Mouse (Mus musculus): ENCODE measurements around the gene Marveld3. TPM values are rescaled to one million over a fixed set of nuclear protein-coding genes. Genes with fewer than 3 reads are reported as not detected.
A peak's percentile ranks its signal among the peaks of the same experiment; 100 is the strongest.

Marveld3 gene
- polyA plus RNA-seq (2015; fragmentation: Nextera tagmentation; extraction: Ambion mirVana) = 10.4 and 13.4 TPM in 2 replicates

DNA sequence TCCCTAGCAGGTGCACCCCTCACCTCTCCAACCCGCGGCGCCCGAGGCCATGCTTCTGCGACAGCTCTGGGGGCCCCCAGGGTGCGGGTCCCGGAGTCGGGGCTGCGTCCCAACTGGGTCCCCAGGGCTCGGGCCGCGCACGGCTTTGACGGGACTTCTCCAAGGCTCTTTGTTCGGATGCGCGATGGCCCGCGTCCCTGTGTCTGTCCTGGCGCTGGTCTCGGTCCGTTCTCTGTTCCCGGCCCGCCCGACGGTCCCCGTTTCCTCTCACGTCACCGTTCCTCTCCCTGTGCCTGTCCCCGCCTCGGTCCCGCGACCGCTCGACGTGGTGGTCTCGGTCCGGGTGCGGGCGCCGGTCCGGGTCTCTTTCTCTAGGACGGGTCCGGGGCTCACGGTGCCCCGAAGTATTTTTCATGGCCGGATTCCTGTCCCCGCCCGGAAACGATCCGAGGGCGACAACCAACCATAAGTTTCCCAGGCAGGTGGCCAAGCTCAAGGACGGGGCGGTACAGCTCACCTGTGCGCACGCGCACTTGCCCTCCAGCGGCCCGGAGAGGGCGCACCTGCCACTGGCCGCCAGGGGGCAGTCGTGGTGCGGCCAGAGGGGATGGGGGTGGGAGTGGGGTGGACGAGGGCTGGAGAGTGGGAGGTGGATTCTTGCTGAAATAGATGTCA is at the start of gene Marveld3:
Gene Marveld3, minus strand, starts transcription at position 511 of the 675 bp plus-strand sequence.
- H3K36me3 ChIP-seq (ENCODE audit: insufficient read depth, low read length) = no peaks in the 10 kb centered on the region
- no peaks in the 10 kb centered on the region for H3K9me3 ChIP-seq (ENCODE audit: low read length)
- H3K4me2 ChIP-seq (replicated peaks; ENCODE audit: low read depth, low read length) = peak within 1 kb of the TSS; percentile 61
- 0 out of 2 replicates have a peak, but pooled peaks cover 20% of the 10 kb centered on the region for H3K27me3 ChIP-seq (replicated peaks; ENCODE audit: insufficient read depth, low read length)
- TF ChIP-seq CTCF (IDR thresholded peaks at IDR 0.05) = peak; percentile 95
- TF ChIP-seq EP300 (IDR thresholded peaks at IDR 0.05) = no peak
- ATAC-seq (peak; percentile 81), DNase-seq (ENCODE audit: low spot score) (peak; percentile 85)
- 2% methylated on average over 50 of the region's 64 CpGs for WGBS
- peak within 1 kb of the TSS; percentile 51 for H3K9ac ChIP-seq (replicated peaks; ENCODE audit: low read depth)
- peak within 1 kb of the TSS; percentile 50 for H3K4me3 ChIP-seq (ENCODE audit: low read depth, low read length)
- H3K4me1 ChIP-seq (ENCODE audit: insufficient read depth, low read depth, low read length) = no peaks in the 10 kb centered on the region
- H3K27ac ChIP-seq (ENCODE audit: low read length) = peak within 1 kb of the TSS; percentile 72

DNA sequence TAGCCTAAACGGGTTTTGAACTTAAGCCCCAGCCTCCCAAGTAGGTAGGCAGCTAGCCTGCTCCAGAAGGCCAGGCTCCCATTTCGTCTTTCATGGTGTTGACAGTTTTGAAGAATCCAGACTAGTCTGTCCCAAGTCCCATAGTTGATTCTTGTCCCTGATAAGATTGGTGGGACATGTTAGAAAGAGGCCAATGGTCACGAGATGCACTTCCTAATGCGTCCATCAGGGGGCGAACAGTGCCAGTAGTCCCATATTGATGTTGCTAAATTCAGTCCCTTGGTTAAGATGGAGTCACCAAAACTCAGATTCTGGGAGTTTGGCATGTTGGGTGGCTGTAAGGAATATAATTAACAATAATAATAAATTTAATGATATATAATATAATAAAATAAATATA is 48.9 kb upstream of the Marveld3 start:
- Histone ChIP-seq H3K9me3 (ENCODE audit: low read length) (no peaks in the 10 kb centered on the region), H3K27me3 (replicated peaks; ENCODE audit: insufficient read depth, low read length) (no peaks in the 10 kb centered on the region), H3K4me1 (ENCODE audit: insufficient read depth, low read depth, low read length) (no peaks in the 10 kb centered on the region), H3K4me2 (replicated peaks; ENCODE audit: low read depth, low read length) (no peak overlapping the region), H3K36me3 (ENCODE audit: insufficient read depth, low read length) (no peaks in the 10 kb centered on the region), H3K4me3 (ENCODE audit: low read depth, low read length) (no peak overlapping the region), H3K27ac (ENCODE audit: low read length) (no peak overlapping the region), H3K9ac (replicated peaks; ENCODE audit: low read depth) (no peak overlapping the region)
- peak; percentile 59 for DNase-seq (ENCODE audit: low spot score)
- no peak for TF ChIP-seq EP300 (IDR thresholded peaks at IDR 0.05)
- TF ChIP-seq CTCF (IDR thresholded peaks at IDR 0.05) = peak; percentile 86
- ATAC-seq = no peak
- 31% methylated on average over 5 of the region's 5 CpGs for WGBS

GRCm38 (mm10) chr8:110008995-110009446 is 47.0 kb upstream of the Marveld3 start:
- WGBS = 53% methylated on average over 8 of the region's 8 CpGs
- H3K4me1 ChIP-seq (ENCODE audit: insufficient read depth, low read depth, low read length) = no peaks in the 10 kb centered on the region
- no peak overlapping the region for H3K4me3 ChIP-seq (ENCODE audit: low read depth, low read length)
- H3K9ac ChIP-seq (replicated peaks; ENCODE audit: low read depth) = no peak overlapping the region
- H3K9me3 ChIP-seq (ENCODE audit: low read length) = no peaks in the 10 kb centered on the region
- no peak for ATAC-seq
- H3K27ac ChIP-seq (ENCODE audit: low read length) = no peak overlapping the region
- H3K36me3 ChIP-seq (ENCODE audit: insufficient read depth, low read length) = no peaks in the 10 kb centered on the region
- no peaks in the 10 kb centered on the region for H3K27me3 ChIP-seq (replicated peaks; ENCODE audit: insufficient read depth, low read length)
- H3K4me2 ChIP-seq (replicated peaks; ENCODE audit: low read depth, low read length) = no peak overlapping the region
- TF ChIP-seq EP300 (IDR thresholded peaks at IDR 0.05) (no peak), CTCF (IDR thresholded peaks at IDR 0.05) (no peak)
- no peak for DNase-seq (ENCODE audit: low spot score)

DNA sequence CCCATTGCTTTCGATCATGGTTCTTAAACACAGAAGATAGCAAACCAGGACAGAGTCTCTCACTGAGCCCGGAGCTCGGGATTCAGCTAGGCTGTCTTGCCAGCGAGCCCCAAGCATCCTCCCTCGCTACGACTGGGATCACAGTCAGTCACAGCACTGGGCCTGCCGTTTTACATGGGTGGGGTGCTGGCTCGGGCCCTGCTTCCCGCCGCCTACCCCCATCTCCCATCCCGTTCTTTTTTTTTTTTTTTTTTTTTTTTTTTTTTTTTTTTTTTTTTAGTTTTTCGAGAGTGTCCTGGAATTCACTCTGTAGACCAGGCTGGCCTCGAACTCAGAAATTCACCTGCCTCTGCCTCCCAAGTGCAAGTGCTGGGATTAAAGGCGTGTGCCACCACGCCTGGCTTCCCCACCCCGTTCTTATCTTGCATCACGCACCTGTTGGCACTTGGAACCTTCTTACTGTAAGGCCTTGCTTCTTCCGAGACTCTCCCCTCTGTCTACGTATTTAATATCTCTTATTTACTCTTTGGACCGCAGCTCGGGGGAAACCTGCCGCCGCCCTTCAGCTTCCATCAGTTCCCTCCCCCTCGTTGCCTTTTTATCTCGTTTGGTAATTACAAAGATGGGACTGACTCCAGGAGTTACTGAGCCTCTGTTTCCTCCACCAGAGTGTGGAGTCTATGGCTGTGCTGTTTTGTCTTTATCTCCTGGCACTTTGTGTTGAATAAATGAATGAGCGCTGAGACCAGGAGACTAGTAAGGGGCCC is 46.4 kb upstream of the Marveld3 start:
- ATAC-seq (no peak), DNase-seq (ENCODE audit: low spot score) (no peak)
- no peak overlapping the region for H3K9ac ChIP-seq (replicated peaks; ENCODE audit: low read depth)
- WGBS = 68% methylated on average over 26 of the region's 26 CpGs
- H3K4me1 ChIP-seq (ENCODE audit: insufficient read depth, low read depth, low read length) = no peaks in the 10 kb centered on the region
- H3K27ac ChIP-seq (ENCODE audit: low read length) = no peak overlapping the region
- no peak overlapping the region for H3K4me2 ChIP-seq (replicated peaks; ENCODE audit: low read depth, low read length)
- TF ChIP-seq CTCF (IDR thresholded peaks at IDR 0.05) = no peak
- no peak for TF ChIP-seq EP300 (IDR thresholded peaks at IDR 0.05)
- H3K9me3 ChIP-seq (ENCODE audit: low read length) = no peaks in the 10 kb centered on the region
- no peaks in the 10 kb centered on the region for H3K27me3 ChIP-seq (replicated peaks; ENCODE audit: insufficient read depth, low read length)
- no peaks in the 10 kb centered on the region for H3K36me3 ChIP-seq (ENCODE audit: insufficient read depth, low read length)
- H3K4me3 ChIP-seq (ENCODE audit: low read depth, low read length) = no peak overlapping the region

- Histone ChIP-seq H3K4me3 (ENCODE audit: low read depth, low read length) (no peak overlapping the region), H3K4me2 (replicated peaks; ENCODE audit: low read depth, low read length) (no peak overlapping the region), H3K9me3 (ENCODE audit: low read length) (no peaks in the 10 kb centered on the region), H3K27ac (ENCODE audit: low read length) (no peak overlapping the region), H3K4me1 (ENCODE audit: insufficient read depth, low read depth, low read length) (no peaks in the 10 kb centered on the region), H3K9ac (replicated peaks; ENCODE audit: low read depth) (no peak overlapping the region), H3K27me3 (replicated peaks; ENCODE audit: insufficient read depth, low read length) (no peaks in the 10 kb centered on the region), H3K36me3 (ENCODE audit: insufficient read depth, low read length) (no peaks in the 10 kb centered on the region)
- DNase-seq (ENCODE audit: low spot score) (no peak), ATAC-seq (no peak)
- 51% methylated on average over 17 of the region's 17 CpGs for WGBS
- no peak for TF ChIP-seq EP300 (IDR thresholded peaks at IDR 0.05)
- TF ChIP-seq CTCF (IDR thresholded peaks at IDR 0.05) = no peak
Measured at GRCm38 (mm10) chr8:110006312-110007023, 44.5 kb upstream of the Marveld3 start.

GRCm38 (mm10) chr8:110004300-110004699 is 42.3 kb upstream of the Marveld3 start:
- 64% methylated on average over 5 of the region's 5 CpGs for WGBS
- Histone ChIP-seq H3K4me2 (replicated peaks; ENCODE audit: low read depth, low read length) (no peak overlapping the region), H3K27ac (ENCODE audit: low read length) (no peak overlapping the region), H3K4me3 (ENCODE audit: low read depth, low read length) (no peak overlapping the region), H3K4me1 (ENCODE audit: insufficient read depth, low read depth, low read length) (no peaks in the 10 kb centered on the region), H3K9ac (replicated peaks; ENCODE audit: low read depth) (no peak overlapping the region), H3K27me3 (replicated peaks; ENCODE audit: insufficient read depth, low read length) (no peaks in the 10 kb centered on the region), H3K36me3 (ENCODE audit: insufficient read depth, low read length) (no peaks in the 10 kb centered on the region), H3K9me3 (ENCODE audit: low read length) (no peaks in the 10 kb centered on the region)
- ATAC-seq (no peak), DNase-seq (ENCODE audit: low spot score) (no peak)
- TF ChIP-seq CTCF (IDR thresholded peaks at IDR 0.05) (no peak), EP300 (IDR thresholded peaks at IDR 0.05) (no peak)
